Mouse (Mus musculus): ENCODE data around the gene Ell2.

DNA sequence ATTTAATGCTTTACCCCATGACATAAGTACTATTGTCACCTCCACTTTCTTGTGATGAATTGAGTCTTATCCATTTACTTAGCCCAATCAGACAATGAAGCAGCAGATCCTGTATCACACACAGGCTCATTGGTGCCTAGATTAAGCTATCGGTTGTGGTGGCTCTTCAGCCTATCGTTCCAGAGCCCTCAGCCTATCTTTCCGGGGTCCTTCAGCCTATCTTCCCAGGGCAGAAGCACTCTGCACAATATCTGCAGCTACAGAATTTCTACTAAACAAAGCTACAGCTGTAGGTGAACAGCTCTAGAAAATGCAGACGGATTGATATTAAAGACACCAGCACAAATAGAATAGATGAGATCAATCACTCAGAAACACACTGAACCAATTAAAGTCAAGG lies 19.6 kb upstream of the Ell2 start:
- TF ChIP-seq CTCF (IDR thresholded peaks at IDR 0.05; ENCODE audit: control insufficient read depth, insufficient read depth, low read length) (no peak), POLR2A (IDR thresholded peaks at IDR 0.05; ENCODE audit: borderline replicate concordance, control insufficient read depth, low read depth, low read length) (no peak)
